Mouse (Mus musculus): ENCODE results near the gene Dph6.
"Not testable (repeated sequence)": the region's sequence is repeated elsewhere in the genome, so short reads cannot be mapped to it uniquely, and the experiment has no call there.

Gene Dph6

GRCm38 (mm10) chr2:114654365-114655239 lies at the start of gene Dph6:
TSS of gene Dph6 (minus strand) at chr2:114654964.
- DNase-seq (ENCODE audit: low read depth, low spot score), result peak; percentile 96

DNA sequence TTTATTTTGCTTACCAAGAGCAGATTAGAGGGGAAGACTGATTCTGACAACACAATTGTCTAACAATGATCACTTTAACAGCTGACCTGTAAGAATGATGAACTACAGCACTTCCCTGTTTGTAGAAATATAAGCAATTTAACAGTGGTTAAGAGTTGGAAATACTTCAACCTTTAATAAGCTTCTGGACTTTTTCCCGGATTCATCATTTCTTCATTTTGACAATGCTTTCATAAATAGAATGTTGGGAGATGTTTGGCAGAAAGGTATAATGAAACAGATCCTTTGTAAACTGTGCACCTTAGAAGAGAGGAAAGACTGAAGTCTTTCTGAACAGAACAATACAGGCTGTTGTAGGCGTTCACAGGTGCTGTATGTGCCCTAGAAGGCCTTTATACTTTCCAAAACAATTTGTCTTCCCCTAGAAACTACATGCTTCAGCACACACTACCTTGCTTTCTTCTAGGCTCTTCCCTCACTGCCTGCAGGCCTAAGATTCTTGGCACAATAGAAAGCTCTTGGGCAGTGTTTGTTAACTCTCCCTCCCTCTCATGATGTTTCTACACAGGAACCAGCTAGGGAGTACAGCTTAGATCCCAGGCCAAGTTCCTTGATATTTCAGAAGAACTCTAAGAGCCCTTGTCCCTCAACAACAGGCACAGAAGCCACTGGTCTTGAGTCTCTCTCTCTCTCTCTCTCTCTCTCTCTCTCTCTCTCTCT lies 46.4 kb upstream of the Dph6 start:
- no peak for DNase-seq (ENCODE audit: low read depth, low spot score)

GRCm38 (mm10) chr2:114691607-114692006 lies 36.8 kb upstream of the Dph6 start:
- DNase-seq (ENCODE audit: low read depth, low spot score), result no peak

- no peak for DNase-seq (ENCODE audit: low read depth, low spot score)
Observed at GRCm38 (mm10) chr2:114687483-114687882, 32.7 kb upstream of the Dph6 start.

DNA sequence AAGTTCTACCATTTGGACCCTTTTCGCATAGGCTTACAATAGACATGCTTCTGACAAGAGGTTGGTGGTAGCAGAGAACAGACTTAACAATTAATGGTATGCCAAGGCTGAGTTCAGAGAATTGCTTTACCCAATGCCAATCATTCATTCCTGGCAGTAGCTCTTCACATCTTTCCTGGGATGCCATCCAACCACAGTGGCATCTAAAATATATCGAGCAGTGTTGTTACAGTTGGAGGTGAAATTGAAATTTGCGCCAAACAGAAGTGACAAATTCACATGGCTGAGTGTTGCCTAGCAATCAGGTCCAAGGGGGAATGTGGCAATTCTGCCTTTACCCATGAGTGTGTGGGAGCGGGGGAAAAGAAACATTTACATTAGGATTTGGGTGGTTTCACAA lies 32.3 kb upstream of the Dph6 start:
- no peak for DNase-seq (ENCODE audit: low read depth, low spot score)

GRCm38 (mm10) chr2:114673831-114674230 lies 19.1 kb upstream of the Dph6 start:
- peak; percentile 55 for DNase-seq (ENCODE audit: low read depth, low spot score)

DNA sequence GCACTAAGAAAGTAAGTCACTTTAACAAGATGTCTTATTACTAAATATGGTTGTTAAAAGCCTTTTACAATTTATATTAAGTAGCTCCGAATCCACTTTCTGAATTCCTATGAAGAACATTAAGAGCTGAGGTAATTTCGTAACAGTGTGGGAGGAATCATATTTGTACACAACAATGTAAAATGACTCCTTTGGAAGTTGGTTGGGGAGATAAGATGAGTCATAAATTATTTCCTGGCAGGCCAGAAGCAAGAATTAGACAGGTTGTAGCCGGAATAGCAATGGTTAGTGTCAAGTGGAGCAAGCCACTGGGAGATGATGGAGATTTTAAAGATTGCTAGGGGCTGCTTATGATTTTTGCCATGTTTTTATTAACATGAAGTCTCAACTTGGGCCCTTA lies 16.2 kb upstream of the Dph6 start:
- no peak for DNase-seq (ENCODE audit: low read depth, low spot score)

GRCm38 (mm10) chr2:114658954-114659353 lies 4.2 kb upstream of the Dph6 start:
- no peak for DNase-seq (ENCODE audit: low read depth, low spot score)

DNA sequence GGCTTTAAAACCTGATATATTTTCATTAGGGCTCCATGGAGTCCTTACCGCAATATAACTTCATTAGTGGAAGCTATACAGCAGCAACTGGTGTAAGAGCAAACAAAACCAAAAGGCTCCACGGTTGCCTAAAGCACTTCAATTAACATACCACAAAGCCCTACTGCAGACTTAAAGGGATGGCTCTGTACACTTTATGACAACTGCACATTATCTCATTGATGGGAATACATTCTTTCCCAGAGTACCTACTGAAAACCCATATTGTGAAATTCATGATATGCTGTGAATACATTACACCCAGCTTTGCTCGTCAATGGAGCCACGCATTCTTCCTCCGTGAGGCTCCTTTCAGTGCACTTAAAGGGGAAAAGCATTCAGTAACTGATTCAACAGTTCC lies 8.5 kb downstream of the Dph6 start:
- no peak for DNase-seq (ENCODE audit: low read depth, low spot score)

DNA sequence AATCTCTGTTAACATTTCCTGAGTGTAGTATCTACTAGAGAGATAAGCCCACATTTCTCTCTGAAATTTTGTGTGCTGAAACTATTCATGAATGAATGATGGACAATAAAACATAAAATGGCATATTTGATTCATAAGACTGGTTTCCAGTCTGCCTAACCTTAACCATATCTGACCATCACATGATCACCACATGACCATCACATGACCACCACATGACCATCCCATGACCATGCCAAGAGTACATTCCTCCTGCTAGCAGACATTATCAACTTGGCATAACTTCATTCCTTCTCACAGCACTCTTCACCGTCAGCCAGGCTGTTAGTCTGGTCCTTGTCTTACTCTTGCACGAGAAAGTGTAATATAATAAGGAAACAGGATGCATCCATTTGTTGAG lies 10.9 kb downstream of the Dph6 start:
- DNase-seq (ENCODE audit: low read depth, low spot score), result no peak

GRCm38 (mm10) chr2:114624683-114625082 lies 30.1 kb downstream of the Dph6 start:
- no peak for DNase-seq (ENCODE audit: low read depth, low spot score)

GRCm38 (mm10) chr2:114622550-114622939 lies 32.2 kb downstream of the Dph6 start:
- no peak for DNase-seq (ENCODE audit: low read depth, low spot score)

- peak; percentile 43 for DNase-seq (ENCODE audit: low read depth, low spot score)
Observed at GRCm38 (mm10) chr2:114621781-114622549, 32.8 kb downstream of the Dph6 start.

DNA sequence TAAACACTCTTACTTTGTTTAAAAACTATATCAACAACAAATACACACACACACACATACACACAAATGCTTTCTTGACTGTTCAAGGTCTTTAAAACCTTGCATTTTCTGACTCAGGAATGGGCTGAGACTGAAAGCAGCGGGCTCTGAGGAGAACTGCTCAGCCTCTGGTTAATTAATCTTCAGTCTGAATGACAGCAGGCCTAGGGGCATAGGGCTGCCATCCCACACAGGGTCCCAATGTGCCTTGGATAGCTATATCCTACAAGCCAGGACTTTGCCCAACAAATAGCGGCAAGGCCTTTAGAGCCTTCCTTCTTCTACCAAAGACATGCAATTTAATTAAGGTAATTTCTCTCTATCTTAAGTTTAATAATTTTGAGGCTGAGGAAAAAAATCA lies 43.2 kb downstream of the Dph6 start:
- peak; percentile 76 for DNase-seq (ENCODE audit: low read depth, low spot score)

DNA sequence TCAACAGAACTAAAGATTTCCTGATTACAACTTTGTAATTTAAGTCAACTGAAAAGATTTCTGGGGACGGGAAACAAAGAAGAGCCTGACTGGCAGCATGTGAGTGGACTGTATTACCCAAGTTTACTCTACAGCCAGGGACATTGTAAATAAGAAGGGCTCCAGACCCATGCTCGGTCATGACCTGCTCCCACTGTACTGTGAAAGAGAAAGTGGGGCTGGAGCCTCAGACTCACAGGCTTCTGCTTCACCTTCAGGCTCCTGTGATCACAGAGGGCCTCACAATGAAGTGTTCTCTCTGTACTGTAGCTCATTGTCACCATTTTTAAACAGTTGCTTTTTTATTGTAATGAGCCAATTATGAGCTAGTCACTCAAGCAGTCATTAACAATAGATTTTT lies 44.7 kb downstream of the Dph6 start:
- DNase-seq (ENCODE audit: low read depth, low spot score), result peak; percentile 89

- DNase-seq (ENCODE audit: low read depth, low spot score), result not testable (repeated sequence)
Observed at GRCm38 (mm10) chr2:114605202-114605601, 49.6 kb downstream of the Dph6 start.

GRCm38 (mm10) chr2:114601174-114601573 lies 53.6 kb downstream of the Dph6 start:
- peak; percentile 55 for DNase-seq (ENCODE audit: low read depth, low spot score)

DNA sequence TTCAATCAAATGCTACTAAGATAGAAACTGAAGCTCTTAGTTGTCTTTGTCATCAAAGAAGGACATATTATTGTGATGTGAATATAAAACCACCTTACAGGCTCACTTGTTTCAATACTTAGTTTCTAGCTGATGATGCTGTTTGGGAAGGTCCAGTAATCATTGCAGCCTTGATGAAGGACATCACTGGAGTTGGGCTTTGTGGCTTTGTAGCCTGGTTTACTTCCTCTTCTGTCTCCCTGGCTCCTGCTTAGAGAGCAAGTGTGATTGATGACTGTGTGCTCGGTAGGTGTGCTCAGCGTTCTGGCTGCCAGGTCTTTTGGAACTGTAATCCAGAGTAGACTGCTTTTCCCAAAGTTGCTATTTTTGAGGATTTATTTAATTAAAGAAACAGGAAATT lies 55.0 kb downstream of the Dph6 start:
- peak; percentile 53 for DNase-seq (ENCODE audit: low read depth, low spot score)

GRCm38 (mm10) chr2:114593393-114593792 lies 61.4 kb downstream of the Dph6 start:
- DNase-seq (ENCODE audit: low read depth, low spot score), result no peak

DNA sequence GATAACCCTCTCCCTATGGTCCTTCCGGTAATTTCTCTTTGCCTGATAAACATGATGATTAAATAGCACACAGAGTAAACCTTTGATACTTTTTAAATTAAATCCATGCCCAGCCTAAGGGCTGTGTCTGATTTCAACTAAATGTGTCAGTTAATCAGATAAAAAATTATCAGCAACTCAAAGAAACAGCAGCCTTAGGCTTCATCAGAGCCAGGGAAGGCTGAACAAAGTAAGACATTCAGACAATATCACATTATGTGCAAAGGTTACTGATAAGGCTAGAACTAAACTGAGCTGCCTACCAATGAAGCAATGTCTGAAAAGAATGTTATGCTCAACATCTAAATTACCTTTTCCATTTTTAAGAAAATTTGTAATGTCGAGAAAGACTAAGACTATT lies 74.0 kb downstream of the Dph6 start:
- DNase-seq (ENCODE audit: low read depth, low spot score), result no peak

GRCm38 (mm10) chr2:114543000-114543622 lies 111.7 kb downstream of the Dph6 start:
- DNase-seq (ENCODE audit: low read depth, low spot score), result no peak

- DNase-seq (ENCODE audit: low read depth, low spot score), result no peak
Observed at GRCm38 (mm10) chr2:114542325-114542724, 112.4 kb downstream of the Dph6 start.
